Mouse (Mus musculus): ENCODE results near the gene Mcm3. TPM values are rescaled to one million over a fixed set of nuclear protein-coding genes. Genes with fewer than 3 reads are reported as not detected.
"Not testable (repeated sequence)": the region's sequence is repeated elsewhere in the genome, so short reads cannot be mapped to it uniquely, and the experiment has no call there.

Gene Mcm3
- polyA plus RNA-seq, 1 experiment from 2014 or later, result 22.5 TPM

- WGBS, result 70% methylated on average over 1 of the region's 1 CpGs
- not testable (repeated sequence) for H3K4me3 ChIP-seq (ENCODE audit: low read length); H3K4me1 ChIP-seq (ENCODE audit: control insufficient read depth, insufficient read depth, low read depth, low read length); H3K9me3 ChIP-seq (ENCODE audit: control insufficient read depth, low read length); H3K27me3 ChIP-seq (replicated peaks; ENCODE audit: control insufficient read depth, insufficient read depth, low read length); H3K4me2 ChIP-seq (ENCODE audit: low read length); H3K36me3 ChIP-seq (ENCODE audit: control insufficient read depth, insufficient read depth, low read length); H3K9ac ChIP-seq (ENCODE audit: low read depth, low read length); ATAC-seq; H3K27ac ChIP-seq (ENCODE audit: low read depth, low read length)
Measured at GRCm38 (mm10) chr1:20790517-20790916, 29.6 kb downstream of the Mcm3 start, which contains the start of gene Il17f. Gene Il17f, minus strand, starts transcription at chr1:20790617.

- H3K9me3 ChIP-seq (ENCODE audit: control insufficient read depth, low read length), result no peaks in the 10 kb centered on the region
- no peaks in the 10 kb centered on the region for H3K4me1 ChIP-seq (ENCODE audit: control insufficient read depth, insufficient read depth, low read depth, low read length)
- ATAC-seq, result no peak
- no peak overlapping the region for H3K4me3 ChIP-seq (ENCODE audit: low read length)
- H3K4me2 ChIP-seq (ENCODE audit: low read length), result no peak overlapping the region
- H3K36me3 ChIP-seq (ENCODE audit: control insufficient read depth, insufficient read depth, low read length), result no peaks in the 10 kb centered on the region
- no peak overlapping the region for H3K9ac ChIP-seq (ENCODE audit: low read depth, low read length)
- H3K27me3 ChIP-seq (replicated peaks; ENCODE audit: control insufficient read depth, insufficient read depth, low read length), result no peaks in the 10 kb centered on the region
- WGBS, result 54% methylated on average over 10 of the region's 10 CpGs
- no peak overlapping the region for H3K27ac ChIP-seq (ENCODE audit: low read depth, low read length)
Measured at GRCm38 (mm10) chr1:20788419-20788818, 31.7 kb downstream of the Mcm3 start.

DNA sequence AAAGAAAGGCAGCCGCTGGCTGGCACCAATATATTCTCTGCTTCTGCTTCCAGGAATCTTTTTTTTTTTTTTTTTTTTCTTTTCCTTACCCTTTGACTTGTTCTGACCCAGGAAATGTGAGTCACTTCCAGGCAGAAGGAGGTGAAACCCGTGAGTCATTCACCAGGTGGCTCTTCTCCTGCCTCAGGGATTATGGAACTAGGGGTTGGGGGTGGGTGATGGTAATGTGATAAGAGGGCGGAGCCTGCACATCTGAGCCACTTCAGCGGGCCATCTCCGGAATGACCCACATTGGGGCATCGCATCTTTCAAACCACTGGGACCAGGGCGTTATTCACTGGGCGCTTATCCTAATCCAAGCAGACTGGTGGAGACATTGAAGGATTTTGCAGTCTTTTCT lies 33.1 kb downstream of the Mcm3 start:
- H3K27me3 ChIP-seq (replicated peaks; ENCODE audit: control insufficient read depth, insufficient read depth, low read length), result no peaks in the 10 kb centered on the region

GRCm38 (mm10) chr1:20778366-20778765 lies 41.7 kb downstream of the Mcm3 start:
- Histone ChIP-seq H3K4me2 (ENCODE audit: low read length) (no peak overlapping the region), H3K36me3 (ENCODE audit: control insufficient read depth, insufficient read depth, low read length) (no peaks in the 10 kb centered on the region), H3K27ac (ENCODE audit: low read depth, low read length) (no peak overlapping the region), H3K9me3 (ENCODE audit: control insufficient read depth, low read length) (no peaks in the 10 kb centered on the region), H3K9ac (ENCODE audit: low read depth, low read length) (no peak overlapping the region), H3K4me1 (ENCODE audit: control insufficient read depth, insufficient read depth, low read depth, low read length) (no peaks in the 10 kb centered on the region), H3K4me3 (ENCODE audit: low read length) (no peak overlapping the region), H3K27me3 (replicated peaks; ENCODE audit: control insufficient read depth, insufficient read depth, low read length) (no peaks in the 10 kb centered on the region)
- no peak for ATAC-seq
- WGBS, result 64% methylated on average over 2 of the region's 2 CpGs

More for the DNA sequence above, 33.1 kb downstream of the Mcm3 start:
- WGBS, result 59% methylated on average over 8 of the region's 8 CpGs
- Histone ChIP-seq H3K9ac (ENCODE audit: low read depth, low read length) (no peak overlapping the region), H3K4me2 (ENCODE audit: low read length) (no peak overlapping the region), H3K4me3 (ENCODE audit: low read length) (no peak overlapping the region), H3K4me1 (ENCODE audit: control insufficient read depth, insufficient read depth, low read depth, low read length) (no peaks in the 10 kb centered on the region), H3K36me3 (ENCODE audit: control insufficient read depth, insufficient read depth, low read length) (no peaks in the 10 kb centered on the region), H3K9me3 (ENCODE audit: control insufficient read depth, low read length) (no peaks in the 10 kb centered on the region), H3K27ac (ENCODE audit: low read depth, low read length) (no peak overlapping the region)
- ATAC-seq, result no peak

- WGBS, result 83% methylated on average over 4 of the region's 4 CpGs
- H3K4me3 ChIP-seq (ENCODE audit: low read length); H3K4me2 ChIP-seq (ENCODE audit: low read length); H3K27me3 ChIP-seq (replicated peaks; ENCODE audit: control insufficient read depth, insufficient read depth, low read length); H3K4me1 ChIP-seq (ENCODE audit: control insufficient read depth, insufficient read depth, low read depth, low read length); H3K9me3 ChIP-seq (ENCODE audit: control insufficient read depth, low read length); H3K9ac ChIP-seq (ENCODE audit: low read depth, low read length); H3K36me3 ChIP-seq (ENCODE audit: control insufficient read depth, insufficient read depth, low read length); H3K27ac ChIP-seq (ENCODE audit: low read depth, low read length); ATAC-seq: not testable (repeated sequence)
Measured at GRCm38 (mm10) chr1:20774026-20774730, 45.9 kb downstream of the Mcm3 start.

- Histone ChIP-seq H3K4me1 (ENCODE audit: control insufficient read depth, insufficient read depth, low read depth, low read length) (no peaks in the 10 kb centered on the region), H3K9me3 (ENCODE audit: control insufficient read depth, low read length) (no peaks in the 10 kb centered on the region), H3K4me3 (ENCODE audit: low read length) (no peak overlapping the region), H3K27ac (ENCODE audit: low read depth, low read length) (no peak overlapping the region), H3K4me2 (ENCODE audit: low read length) (no peak overlapping the region), H3K27me3 (replicated peaks; ENCODE audit: control insufficient read depth, insufficient read depth, low read length) (no peaks in the 10 kb centered on the region), H3K9ac (ENCODE audit: low read depth, low read length) (no peak overlapping the region), H3K36me3 (ENCODE audit: control insufficient read depth, insufficient read depth, low read length) (no peaks in the 10 kb centered on the region)
- 88% methylated on average over 6 of the region's 6 CpGs for WGBS
- no peak for ATAC-seq
Measured at GRCm38 (mm10) chr1:20766526-20766925, 53.6 kb downstream of the Mcm3 start.

- Histone ChIP-seq H3K4me3 (ENCODE audit: low read length) (no peak overlapping the region), H3K4me2 (ENCODE audit: low read length) (no peak overlapping the region), H3K27ac (ENCODE audit: low read depth, low read length) (no peak overlapping the region), H3K4me1 (ENCODE audit: control insufficient read depth, insufficient read depth, low read depth, low read length) (no peaks in the 10 kb centered on the region), H3K9me3 (ENCODE audit: control insufficient read depth, low read length) (no peaks in the 10 kb centered on the region), H3K27me3 (replicated peaks; ENCODE audit: control insufficient read depth, insufficient read depth, low read length) (no peaks in the 10 kb centered on the region), H3K9ac (ENCODE audit: low read depth, low read length) (no peak overlapping the region), H3K36me3 (ENCODE audit: control insufficient read depth, insufficient read depth, low read length) (no peaks in the 10 kb centered on the region)
- ATAC-seq, result no peak
- WGBS, result 44% methylated on average over 4 of the region's 4 CpGs
Measured at GRCm38 (mm10) chr1:20761411-20761810, 58.7 kb downstream of the Mcm3 start.

DNA sequence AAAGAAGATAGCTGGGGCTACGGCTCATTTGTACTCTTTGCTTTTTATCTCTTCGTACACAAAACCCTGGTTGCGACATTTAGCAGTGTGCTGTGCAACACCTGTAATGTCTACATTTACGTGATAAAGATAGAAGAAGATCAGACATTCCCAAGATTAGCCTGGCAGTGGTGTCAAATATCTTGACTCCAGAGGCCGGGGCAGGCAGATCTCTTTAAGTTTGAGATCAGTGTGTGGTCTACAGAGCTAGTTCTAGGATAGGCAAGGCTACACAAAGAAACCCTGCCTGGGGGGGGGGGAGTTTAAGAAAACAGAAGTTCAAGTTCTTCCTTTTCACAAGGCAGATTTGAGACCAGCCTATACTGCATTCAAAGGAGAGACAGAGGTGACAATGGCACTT lies 59.8 kb downstream of the Mcm3 start:
- H3K27ac ChIP-seq (ENCODE audit: low read depth, low read length), result no peak overlapping the region
- H3K9me3 ChIP-seq (ENCODE audit: control insufficient read depth, low read length), result no peaks in the 10 kb centered on the region
- no peak overlapping the region for H3K4me2 ChIP-seq (ENCODE audit: low read length)
- ATAC-seq, result no peak
- H3K27me3 ChIP-seq (replicated peaks; ENCODE audit: control insufficient read depth, insufficient read depth, low read length), result no peaks in the 10 kb centered on the region
- no peak overlapping the region for H3K9ac ChIP-seq (ENCODE audit: low read depth, low read length)
- H3K36me3 ChIP-seq (ENCODE audit: control insufficient read depth, insufficient read depth, low read length), result no peaks in the 10 kb centered on the region
- 88% methylated on average over 5 of the region's 5 CpGs for WGBS
- no peak overlapping the region for H3K4me3 ChIP-seq (ENCODE audit: low read length)
- H3K4me1 ChIP-seq (ENCODE audit: control insufficient read depth, insufficient read depth, low read depth, low read length), result no peaks in the 10 kb centered on the region

GRCm38 (mm10) chr1:20759799-20760198 lies 60.3 kb downstream of the Mcm3 start:
- Histone ChIP-seq H3K27me3 (replicated peaks; ENCODE audit: control insufficient read depth, insufficient read depth, low read length) (no peaks in the 10 kb centered on the region), H3K4me2 (ENCODE audit: low read length) (no peak overlapping the region), H3K9me3 (ENCODE audit: control insufficient read depth, low read length) (no peaks in the 10 kb centered on the region), H3K27ac (ENCODE audit: low read depth, low read length) (no peak overlapping the region), H3K4me3 (ENCODE audit: low read length) (no peak overlapping the region), H3K9ac (ENCODE audit: low read depth, low read length) (no peak overlapping the region), H3K4me1 (ENCODE audit: control insufficient read depth, insufficient read depth, low read depth, low read length) (no peaks in the 10 kb centered on the region), H3K36me3 (ENCODE audit: control insufficient read depth, insufficient read depth, low read length) (no peaks in the 10 kb centered on the region)
- 89% methylated on average over 10 of the region's 10 CpGs for WGBS
- ATAC-seq, result no peak

Data from hindbrain, embryonic 16.5 days (tissue).